26 mouse cellular contexts compared by ENCODE assay signal in genomic region chr7:70828486-70829195, GRCm38 (mm10).
"Had no signal": no experiment of that assay in that cellular context is flagged by ENCODE, and none has a peak within 500 bp of the region (broad histone marks: within the 10 kb centered on the region; RNA-seq: fewer than 3 reads in every experiment).

No protein-coding gene starts in this region.

- H3K9me3 ChIP-seq: limb, embryonic 12.5 days; limb, embryonic 15.5 days; lung, embryonic 15.5 days; midbrain, embryonic 10.5 days; midbrain, embryonic 13.5 days; neural tube, embryonic 13.5 days; stomach, embryonic 15.5 days had no signal

- DNase-seq: layer of hippocampus, adult 9-11 months; layer of hippocampus, postnatal 36 days; left cerebral cortex, postnatal 4 days; liver, postnatal 0 days; lung, postnatal 10 days; lung, postnatal 36 days; retina, postnatal 1 day; right cerebral cortex, postnatal 25 days; spleen, adult 18-20 months; thymus, postnatal 25 days had no signal

- H3K4me1 ChIP-seq: lung, embryonic 15.5 days; megakaryocyte, embryonic 14.5 days; midbrain, embryonic 10.5 days; midbrain, embryonic 13.5 days; stomach, embryonic 15.5 days had no signal

- H3K4me3 ChIP-seq: layer of hippocampus, adult 2 months; left cerebral cortex, adult 2 months; limb, embryonic 12.5 days; limb, embryonic 15.5 days; lung, embryonic 15.5 days; megakaryocyte, embryonic 14.5 days; midbrain, embryonic 10.5 days; midbrain, embryonic 13.5 days; myocyte; neural tube, embryonic 13.5 days; stomach, embryonic 15.5 days had no signal

- H3K36me3 ChIP-seq: limb, embryonic 12.5 days; limb, embryonic 15.5 days; lung, embryonic 15.5 days; midbrain, embryonic 10.5 days; midbrain, embryonic 13.5 days; neural tube, embryonic 13.5 days; stomach, embryonic 15.5 days had no signal

- H3K4me2 ChIP-seq: limb, embryonic 12.5 days; limb, embryonic 15.5 days; liver, embryonic 11.5 days; lung, embryonic 15.5 days; midbrain, embryonic 13.5 days; neural tube, embryonic 13.5 days; stomach, embryonic 15.5 days had no signal

- ATAC-seq: inflammation-experienced regulatory T-cells, adult 6 months; intestine, embryonic 16.5 days; liver, postnatal 0 days; midbrain, embryonic 13.5 days; midbrain, embryonic 16.5 days had no signal

- H3K9ac ChIP-seq: limb, embryonic 12.5 days; limb, embryonic 15.5 days; liver, embryonic 14.5 days; liver, postnatal 0 days; lung, embryonic 15.5 days; midbrain, embryonic 13.5 days; neural tube, embryonic 13.5 days; stomach, embryonic 15.5 days had no signal

- H3K27me3 ChIP-seq: limb, embryonic 15.5 days; lung, embryonic 15.5 days; megakaryocyte, embryonic 14.5 days; midbrain, embryonic 13.5 days; neural tube, embryonic 13.5 days; stomach, embryonic 15.5 days had no signal

- H3K27ac ChIP-seq: layer of hippocampus, adult 2 months; left cerebral cortex, adult 2 months; limb, embryonic 12.5 days; limb, embryonic 15.5 days; liver, embryonic 14.5 days; lung, embryonic 15.5 days; midbrain, embryonic 10.5 days; midbrain, embryonic 13.5 days; neural tube, embryonic 13.5 days; stomach, embryonic 15.5 days had no signal
